Mouse (Mus musculus) heart, adult 2 months (tissue): ENCODE data around the gene Alpk3.

Source experiments
- CTCF ChIP-seq: fragments of 200-600 bp; IDR thresholded peaks from 2 replicates; pipeline ENCODE4 v1.8.1; 2022; ENCODE audit warnings: antibody characterized with exemption, mild to moderate bottlenecking, moderate library complexity
- EP300 ChIP-seq: fragments of 200-500 bp; IDR thresholded peaks from 2 replicates; pipeline ENCODE4 v1.6.1; 2011; ENCODE audit warnings: low read depth, low read length, control low read depth; ENCODE audit not compliant: insufficient read depth
- POLR2A ChIP-seq: fragments of 200-500 bp; IDR thresholded peaks from 2 replicates; pipeline ENCODE4 v1.6.1; 2011; ENCODE audit warnings: mild to moderate bottlenecking, low read depth, low read length, control low read depth; ENCODE audit not compliant: insufficient read depth

DNA sequence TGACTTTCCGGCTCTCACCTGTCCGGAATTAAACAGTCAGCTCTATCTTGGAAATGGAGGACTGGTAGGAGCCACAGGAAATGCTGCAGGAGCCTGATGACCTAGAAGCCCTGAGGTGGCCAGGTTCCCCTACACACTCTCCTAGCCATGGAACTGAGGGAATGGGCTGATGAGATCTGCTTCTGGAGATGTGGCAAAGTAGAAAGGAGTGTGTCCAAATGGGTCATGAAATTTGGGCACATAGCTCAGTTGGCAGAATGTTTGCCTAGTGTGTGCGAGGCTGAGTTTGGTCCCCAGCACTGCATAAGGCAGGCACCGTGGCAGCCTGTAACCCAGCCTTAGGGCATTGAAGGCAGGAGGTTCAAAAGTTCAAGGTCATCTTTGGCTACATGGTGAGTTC, 53.4 kb downstream of the Alpk3 start:
- TF ChIP-seq CTCF (no peak), EP300 (no peak), POLR2A (no peak)
